Mouse (Mus musculus) mesoderm, embryonic 11.5 days (tissue): ENCODE measurements around the gene Helt.
"Not testable (repeated sequence)": the region's sequence is repeated elsewhere in the genome, so short reads cannot be mapped to it uniquely, and the experiment has no call there.

Experiments
- DNase-seq: peaks from one replicate; pipeline ENCODE4 v3.0.0-alpha.2; 2012; ENCODE audit warnings: low read depth, low spot score

Gene Helt

GRCm38 (mm10) chr8:46296551-46296950, 2.1 kb upstream of the Helt start:
- DNase-seq: no peak

DNA sequence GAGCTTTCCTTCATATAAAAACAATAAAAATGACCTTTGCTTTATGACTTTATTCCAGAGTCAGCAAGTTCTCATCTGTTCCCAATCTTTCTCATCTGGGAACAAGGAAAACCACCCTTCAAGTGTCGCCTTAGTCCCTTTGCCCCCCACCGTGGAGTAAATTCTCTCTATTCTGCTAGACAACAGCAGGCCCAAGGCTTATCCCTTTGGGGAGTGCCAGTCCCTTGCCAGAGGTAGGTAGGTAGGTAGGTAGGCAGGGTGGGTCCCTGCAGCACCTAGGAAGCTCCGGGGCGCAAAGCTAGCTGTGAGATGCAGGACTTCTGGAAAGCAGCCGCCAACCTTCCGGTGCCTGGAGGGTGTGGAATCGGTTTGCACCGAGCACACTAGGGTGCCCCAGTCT, 1.5 kb upstream of the Helt start:
- no peak for DNase-seq

DNA sequence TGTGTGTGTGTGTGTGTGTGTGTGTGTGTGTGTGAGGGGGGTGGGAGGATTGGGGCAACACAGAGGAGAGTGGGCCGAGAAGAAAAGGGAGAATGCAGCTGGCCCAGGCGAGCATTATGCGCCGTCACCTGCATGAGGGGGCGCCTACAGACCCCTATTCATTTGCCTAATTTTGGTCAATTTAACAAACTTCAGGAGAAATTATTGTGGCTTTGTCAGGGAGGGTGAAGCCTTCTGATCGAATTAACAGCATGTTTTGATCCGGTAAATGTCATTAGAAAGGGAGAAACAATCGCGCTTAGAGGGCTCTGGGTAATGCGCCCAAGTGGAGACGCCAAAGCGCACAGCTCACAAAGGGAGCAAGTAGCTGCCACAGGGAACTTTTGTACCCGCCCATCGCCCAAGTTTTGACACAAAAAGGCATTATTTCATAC, 647 bp upstream of the Helt start:
- DNase-seq: no peak

GRCm38 (mm10) chr8:46293741-46294151, 725 bp downstream of the Helt start:
- no peak for DNase-seq

DNA sequence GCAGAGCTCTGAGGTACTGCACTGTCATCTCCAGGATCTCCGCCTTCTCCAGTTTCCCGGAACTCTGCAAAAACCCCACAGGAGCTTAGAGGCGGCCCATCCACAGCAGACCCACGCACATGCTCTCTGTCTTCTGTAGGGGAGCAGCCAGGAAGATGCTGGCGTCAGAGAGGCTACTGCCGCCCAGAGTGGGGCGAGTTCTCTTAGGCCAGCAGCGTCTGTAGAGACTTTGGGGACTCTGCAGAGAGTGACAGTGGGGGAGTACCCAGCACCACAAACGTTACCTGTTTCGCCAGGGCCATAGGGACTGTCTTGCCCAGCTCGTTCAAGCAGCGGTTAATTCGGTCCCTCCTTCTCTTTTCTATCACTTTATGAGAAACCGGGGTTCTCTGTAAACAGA, 1.3 kb downstream of the Helt start:
- DNase-seq: no peak

- DNase-seq: no peak
These were observed 2.4 kb downstream of the Helt start for GRCm38 (mm10) chr8:46291931-46292675.

DNA sequence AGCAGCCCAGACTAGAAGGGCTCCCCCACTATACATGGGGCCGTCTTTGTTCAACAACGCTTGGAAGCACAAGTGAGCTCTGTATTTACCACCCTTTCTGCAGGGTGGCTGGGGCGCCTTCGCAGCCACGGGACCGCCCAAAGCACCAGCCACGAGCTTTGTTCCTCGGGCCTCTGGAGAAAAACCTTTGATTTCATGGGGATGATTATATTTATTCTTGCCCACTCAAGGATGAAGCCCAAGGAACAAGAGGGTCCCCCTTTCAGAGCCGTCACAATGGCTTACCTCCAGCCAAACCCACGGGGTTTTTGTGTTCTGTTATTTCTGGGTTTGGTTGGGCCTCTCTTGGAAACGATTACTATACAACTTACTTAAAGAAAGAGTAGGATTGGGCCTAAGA, 5.2 kb downstream of the Helt start:
- no peak for DNase-seq

DNA sequence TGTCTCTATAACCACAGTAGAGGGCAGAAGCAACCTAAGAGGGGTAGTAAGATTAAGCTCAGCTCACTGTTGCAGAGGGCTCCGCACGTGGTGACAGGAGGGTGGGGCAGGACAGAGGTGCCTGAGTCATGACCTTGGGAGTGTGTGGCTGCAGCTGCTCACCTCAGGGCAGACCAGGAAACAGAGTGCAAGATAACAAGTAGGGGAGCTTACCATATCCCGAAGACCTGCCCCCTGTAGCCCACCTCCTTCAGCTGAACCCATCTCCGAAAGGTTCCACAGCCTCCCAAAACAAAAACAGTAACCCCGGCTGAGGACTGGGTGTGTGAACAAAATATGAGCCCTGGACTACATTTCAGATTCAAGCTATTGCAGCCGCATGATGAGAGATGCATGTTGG, 6.5 kb downstream of the Helt start:
- no peak for DNase-seq

- DNase-seq: no peak
These were observed 8.5 kb downstream of the Helt start for GRCm38 (mm10) chr8:46285980-46286379.

DNA sequence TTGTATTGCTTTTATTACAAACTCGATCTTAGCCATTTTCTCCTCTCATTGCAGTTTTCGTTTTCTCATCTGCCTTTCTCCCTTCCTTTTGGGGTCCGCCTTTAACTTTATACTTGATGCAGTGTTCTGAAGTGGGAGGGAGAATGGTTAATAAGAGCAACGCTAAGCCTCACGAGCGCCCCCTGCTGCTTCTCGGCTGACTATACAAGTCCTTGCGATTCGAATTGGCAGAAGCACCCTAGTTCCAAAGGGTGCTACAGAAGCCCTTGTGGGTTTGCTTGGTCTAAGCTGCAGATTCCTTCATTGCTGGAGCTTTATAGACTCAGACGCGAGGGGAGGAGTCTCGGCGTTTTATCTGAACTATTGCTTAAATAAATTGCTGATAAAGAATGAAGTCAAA, 12.9 kb downstream of the Helt start:
- DNase-seq: peak; percentile 58

GRCm38 (mm10) chr8:46276939-46277338, 17.5 kb downstream of the Helt start:
- DNase-seq: no peak

GRCm38 (mm10) chr8:46270741-46271140, 23.7 kb downstream of the Helt start:
- no peak for DNase-seq

- DNase-seq: no peak
These were observed 24.3 kb downstream of the Helt start for GRCm38 (mm10) chr8:46270147-46270546.

DNA sequence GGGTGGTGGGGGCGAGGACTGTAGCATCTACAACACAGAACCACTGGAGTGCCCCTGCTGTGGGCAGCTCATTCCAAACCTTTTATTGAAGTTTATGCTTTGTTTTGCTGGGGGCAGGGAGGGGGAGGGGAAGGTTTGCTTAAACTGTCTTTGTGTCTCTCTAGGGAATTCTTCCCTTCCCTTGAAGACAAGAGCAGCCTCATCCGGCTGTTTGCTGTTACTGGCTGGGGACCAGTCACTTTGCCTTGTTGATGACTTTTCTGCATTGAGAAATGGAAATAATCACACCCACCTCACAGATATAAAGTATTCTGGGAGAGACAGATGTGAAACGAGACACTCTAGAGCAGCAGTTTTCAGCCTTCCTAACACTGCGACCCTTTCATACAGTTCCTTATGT, 27.7 kb downstream of the Helt start:
- DNase-seq: no peak

GRCm38 (mm10) chr8:46264206-46264605, 30.3 kb downstream of the Helt start:
- not testable (repeated sequence) for DNase-seq

- DNase-seq: no peak
These were observed 36.4 kb downstream of the Helt start for GRCm38 (mm10) chr8:46257921-46258682.

GRCm38 (mm10) chr8:46252456-46252855, 42.0 kb downstream of the Helt start:
- DNase-seq: no peak

DNA sequence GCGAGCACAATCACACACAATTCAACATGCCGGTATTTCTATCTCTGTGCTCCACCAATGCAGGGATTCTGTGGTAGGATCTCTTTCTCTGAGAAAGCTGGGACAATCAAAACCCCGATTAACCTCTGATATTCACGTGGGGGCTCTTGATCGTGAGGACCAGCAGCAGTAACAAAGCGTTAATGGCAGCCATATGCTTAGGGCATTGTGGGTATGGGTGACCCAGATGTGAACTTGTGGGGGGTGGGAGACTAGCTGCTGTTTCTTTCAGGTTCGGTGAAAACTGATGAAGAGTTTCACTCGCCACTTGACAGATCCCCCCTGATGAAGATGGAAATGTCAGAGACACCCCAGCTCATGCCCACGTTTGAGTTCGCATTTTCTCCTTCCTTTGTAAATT, 42.9 kb downstream of the Helt start:
- no peak for DNase-seq

DNA sequence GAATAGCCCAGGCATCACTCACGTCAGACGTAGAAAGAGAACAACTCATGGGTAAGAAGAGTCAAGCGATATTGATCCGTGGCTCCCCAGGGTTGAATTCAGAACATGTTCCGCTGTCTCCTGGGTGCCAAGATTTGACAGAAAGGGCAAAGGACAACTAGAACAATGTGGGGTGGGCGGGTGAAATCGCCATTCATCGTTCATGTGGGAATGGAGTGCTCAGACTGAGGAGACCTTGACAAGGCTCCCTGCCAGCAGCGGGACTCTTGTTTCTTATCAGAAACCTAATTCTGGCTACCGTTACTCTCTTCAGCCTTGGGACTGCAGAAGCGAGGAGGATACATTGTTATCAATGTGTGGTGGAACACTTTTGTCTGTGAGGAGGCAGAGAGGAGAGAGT, 48.1 kb downstream of the Helt start:
- DNase-seq: peak; percentile 45

- no peak for DNase-seq
These were observed 51.5 kb downstream of the Helt start for GRCm38 (mm10) chr8:46242946-46243345.
